Mouse (Mus musculus): ENCODE results near the gene Tppp3. TPM values are rescaled to one million over a fixed set of nuclear protein-coding genes. Genes with fewer than 3 reads are reported as not detected.

The Tppp3 gene
- polyA plus RNA-seq (2014; fragmentation: Illumina TruSeq; extraction: RNeasy Lipid Tissue Mini Kit (QIAGEN cat#74804); ENCODE audit: low read depth, low replicate concordance): 66.4 TPM

DNA sequence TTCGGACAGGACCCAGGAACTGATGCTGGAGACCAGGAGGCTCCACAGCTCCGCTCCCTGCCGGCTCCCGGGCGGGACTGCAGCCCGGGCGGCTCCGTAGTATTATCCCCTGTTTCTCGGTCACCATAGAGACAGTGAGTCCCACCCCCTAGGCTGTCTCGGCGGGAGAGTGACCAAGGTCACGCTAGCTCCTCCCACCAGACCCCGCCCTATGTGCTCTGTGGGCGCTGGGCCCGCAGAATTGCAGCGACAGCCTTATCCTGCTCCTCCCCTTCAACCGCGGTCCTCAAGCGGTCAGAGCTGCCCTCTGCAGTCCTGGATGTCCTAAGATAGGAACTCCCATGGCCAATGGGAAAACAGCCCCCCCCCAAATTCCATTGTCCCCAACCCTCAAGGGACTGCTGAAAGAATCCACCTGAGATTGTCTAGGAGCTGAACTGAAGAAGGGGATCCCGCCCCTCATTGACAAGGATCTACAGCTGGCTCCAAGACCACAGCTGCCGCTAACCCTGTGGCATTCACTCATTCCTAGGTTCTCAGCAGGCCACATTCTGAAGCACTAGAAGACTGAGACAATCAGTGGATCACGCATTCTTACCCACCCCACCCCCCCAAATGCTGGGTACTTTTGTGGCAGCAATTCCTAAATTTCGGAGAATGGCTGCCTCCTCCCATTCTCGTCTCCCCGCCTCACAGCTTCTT is at the start of gene Tppp3:
Gene Tppp3, minus strand, starts transcription at position 213 of the 702 bp plus-strand sequence.

DNA sequence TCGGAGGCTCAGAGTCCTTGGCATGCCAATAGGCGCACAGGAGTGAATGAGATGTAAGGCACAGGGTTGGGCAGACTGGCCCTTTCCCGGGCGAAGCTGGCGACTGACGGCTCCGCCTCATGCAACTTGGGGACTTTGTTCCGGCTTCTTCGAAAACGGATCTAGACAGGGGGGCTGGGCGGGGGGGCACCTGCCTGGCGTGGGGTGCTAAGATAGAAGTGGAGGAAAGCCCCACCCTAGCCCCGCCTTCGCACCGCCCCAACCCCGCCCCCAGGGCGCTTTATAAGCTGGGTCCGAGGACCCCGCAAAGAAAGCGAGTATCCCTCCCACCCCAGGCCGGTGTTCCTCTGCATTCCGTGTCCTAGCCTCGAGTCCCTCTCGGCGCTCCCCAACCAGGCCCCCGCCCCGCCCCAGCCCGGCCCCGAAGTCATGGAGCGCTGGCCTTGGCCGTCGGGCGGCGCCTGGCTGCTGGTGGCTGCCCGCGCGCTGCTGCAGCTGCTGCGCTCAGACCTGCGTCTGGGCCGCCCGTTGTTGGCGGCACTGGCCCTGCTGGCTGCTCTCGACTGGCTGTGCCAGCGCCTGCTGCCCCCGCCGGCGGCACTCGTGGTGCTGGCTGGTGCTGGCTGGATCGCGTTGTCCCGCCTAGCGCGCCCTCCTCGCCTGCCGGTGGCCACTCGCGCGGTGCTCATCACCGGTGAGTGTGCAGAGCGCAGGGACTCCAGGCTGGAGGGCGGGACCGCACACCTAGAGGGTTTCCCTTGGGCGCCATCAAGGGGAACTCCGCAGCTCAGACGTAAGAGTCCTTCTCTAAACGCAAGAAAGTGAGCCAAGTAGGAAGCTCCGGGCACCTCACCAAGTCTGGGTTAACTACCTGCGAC is 47.3 kb upstream of the Tppp3 start, which contains the start of gene Hsd11b2:
Gene Hsd11b2, plus strand, starts transcription at position 320 of the 878 bp plus-strand sequence.

DNA sequence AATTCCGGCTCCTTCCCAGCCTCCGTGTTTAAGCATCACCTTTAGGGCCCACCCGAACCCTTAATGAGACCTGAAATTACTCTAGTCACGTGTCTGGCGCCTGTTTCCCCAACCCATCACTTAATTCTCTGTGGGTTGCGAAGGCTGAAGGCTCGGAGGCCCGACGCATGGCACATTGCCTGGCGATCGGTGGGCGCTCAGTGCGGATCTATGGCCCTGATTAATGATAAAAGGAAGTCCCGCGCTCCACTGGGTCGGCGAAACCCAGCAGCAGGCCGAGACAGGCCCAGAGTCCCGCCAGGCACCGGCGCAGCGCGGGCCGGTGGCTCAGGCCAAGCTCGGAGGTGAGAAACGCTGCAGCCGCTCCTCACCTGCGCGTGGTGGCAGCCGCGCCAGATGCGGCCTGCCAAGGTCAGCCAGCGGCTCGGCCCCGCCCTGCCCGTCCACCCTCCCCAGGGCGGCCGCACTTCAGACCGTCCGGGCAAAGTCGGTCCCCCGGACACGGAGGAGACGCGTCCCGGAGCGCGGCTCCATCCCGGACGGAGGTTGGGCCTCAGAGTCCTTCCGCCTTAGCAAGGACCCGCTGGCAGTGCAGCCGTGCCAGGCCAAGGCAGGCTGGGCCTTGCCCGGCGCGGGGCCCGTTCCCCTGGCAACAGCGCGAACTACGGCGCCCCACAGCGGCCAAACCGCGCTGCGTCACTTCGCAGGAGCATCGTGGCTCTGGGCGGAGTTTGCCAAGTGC is 25.3 kb upstream of the Tppp3 start, which contains the start of gene Zdhhc1:
Gene Zdhhc1, minus strand, starts transcription at position 464 of the 742 bp plus-strand sequence.

Other genes starting within 250 kb of the Tppp3 start
- gene D230025D16Rik, start 246.4 kb downstream of the Tppp3 start, polyA plus RNA-seq (2014; fragmentation: Illumina TruSeq; extraction: RNeasy Lipid Tissue Mini Kit (QIAGEN cat#74804); ENCODE audit: low read depth, low replicate concordance): 18.1 TPM
- 4.2 TPM for gene B3gnt9, start 216.4 kb downstream of the Tppp3 start, polyA plus RNA-seq (2014; fragmentation: Illumina TruSeq; extraction: RNeasy Lipid Tissue Mini Kit (QIAGEN cat#74804); ENCODE audit: low read depth, low replicate concordance)
- 3.1 TPM for gene Tradd, start 206.9 kb downstream of the Tppp3 start, polyA plus RNA-seq (2014; fragmentation: Illumina TruSeq; extraction: RNeasy Lipid Tissue Mini Kit (QIAGEN cat#74804); ENCODE audit: low read depth, low replicate concordance)
- 2.7 TPM for gene Fbxl8, start 206.9 kb downstream of the Tppp3 start, polyA plus RNA-seq (2014; fragmentation: Illumina TruSeq; extraction: RNeasy Lipid Tissue Mini Kit (QIAGEN cat#74804); ENCODE audit: low read depth, low replicate concordance)
- gene Hsf4, start 201.7 kb downstream of the Tppp3 start, polyA plus RNA-seq (2014; fragmentation: Illumina TruSeq; extraction: RNeasy Lipid Tissue Mini Kit (QIAGEN cat#74804); ENCODE audit: low read depth, low replicate concordance): 5.8 TPM
- 30.7 TPM for gene Nol3, start 195.4 kb downstream of the Tppp3 start, polyA plus RNA-seq (2014; fragmentation: Illumina TruSeq; extraction: RNeasy Lipid Tissue Mini Kit (QIAGEN cat#74804); ENCODE audit: low read depth, low replicate concordance)
- 2.0 TPM for gene 4931428F04Rik, start 181.7 kb downstream of the Tppp3 start, polyA plus RNA-seq (2014; fragmentation: Illumina TruSeq; extraction: RNeasy Lipid Tissue Mini Kit (QIAGEN cat#74804); ENCODE audit: low read depth, low replicate concordance)
- 7.5 TPM for gene Exoc3l, start 175.4 kb downstream of the Tppp3 start, polyA plus RNA-seq (2014; fragmentation: Illumina TruSeq; extraction: RNeasy Lipid Tissue Mini Kit (QIAGEN cat#74804); ENCODE audit: low read depth, low replicate concordance)
- gene E2f4, start 173.9 kb downstream of the Tppp3 start, polyA plus RNA-seq (2014; fragmentation: Illumina TruSeq; extraction: RNeasy Lipid Tissue Mini Kit (QIAGEN cat#74804); ENCODE audit: low read depth, low replicate concordance): 31.1 TPM
- 1.9 TPM for gene Elmo3, start 165.9 kb downstream of the Tppp3 start, polyA plus RNA-seq (2014; fragmentation: Illumina TruSeq; extraction: RNeasy Lipid Tissue Mini Kit (QIAGEN cat#74804); ENCODE audit: low read depth, low replicate concordance)
- 0.60 TPM for gene Lrrc29, start 145.2 kb downstream of the Tppp3 start, polyA plus RNA-seq (2014; fragmentation: Illumina TruSeq; extraction: RNeasy Lipid Tissue Mini Kit (QIAGEN cat#74804); ENCODE audit: low read depth, low replicate concordance)
- 38.9 TPM for gene Tmem208, start 145.2 kb downstream of the Tppp3 start, polyA plus RNA-seq (2014; fragmentation: Illumina TruSeq; extraction: RNeasy Lipid Tissue Mini Kit (QIAGEN cat#74804); ENCODE audit: low read depth, low replicate concordance)
- gene Fhod1, start 123.6 kb downstream of the Tppp3 start, polyA plus RNA-seq (2014; fragmentation: Illumina TruSeq; extraction: RNeasy Lipid Tissue Mini Kit (QIAGEN cat#74804); ENCODE audit: low read depth, low replicate concordance): 8.3 TPM
- gene Slc9a5, start 122.7 kb downstream of the Tppp3 start, polyA plus RNA-seq (2014; fragmentation: Illumina TruSeq; extraction: RNeasy Lipid Tissue Mini Kit (QIAGEN cat#74804); ENCODE audit: low read depth, low replicate concordance): 0.92 TPM
- not detected for gene Plekhg4, start 98.3 kb downstream of the Tppp3 start, polyA plus RNA-seq (2014; fragmentation: Illumina TruSeq; extraction: RNeasy Lipid Tissue Mini Kit (QIAGEN cat#74804); ENCODE audit: low read depth, low replicate concordance)
- gene Kctd19, start 58.0 kb downstream of the Tppp3 start, polyA plus RNA-seq (2014; fragmentation: Illumina TruSeq; extraction: RNeasy Lipid Tissue Mini Kit (QIAGEN cat#74804); ENCODE audit: low read depth, low replicate concordance): not detected
- 1.1 TPM for gene Lrrc36, start 58.0 kb downstream of the Tppp3 start, polyA plus RNA-seq (2014; fragmentation: Illumina TruSeq; extraction: RNeasy Lipid Tissue Mini Kit (QIAGEN cat#74804); ENCODE audit: low read depth, low replicate concordance)
- 23.5 TPM for gene Zdhhc1, start 25.4 kb upstream of the Tppp3 start, polyA plus RNA-seq (2014; fragmentation: Illumina TruSeq; extraction: RNeasy Lipid Tissue Mini Kit (QIAGEN cat#74804); ENCODE audit: low read depth, low replicate concordance)
- gene Hsd11b2, start 47.2 kb upstream of the Tppp3 start, polyA plus RNA-seq (2014; fragmentation: Illumina TruSeq; extraction: RNeasy Lipid Tissue Mini Kit (QIAGEN cat#74804); ENCODE audit: low read depth, low replicate concordance): not detected
- 51.3 TPM for gene Atp6v0d1, start 94.5 kb upstream of the Tppp3 start, polyA plus RNA-seq (2014; fragmentation: Illumina TruSeq; extraction: RNeasy Lipid Tissue Mini Kit (QIAGEN cat#74804); ENCODE audit: low read depth, low replicate concordance)
- gene Ripor1, start 133.7 kb upstream of the Tppp3 start, polyA plus RNA-seq (2014; fragmentation: Illumina TruSeq; extraction: RNeasy Lipid Tissue Mini Kit (QIAGEN cat#74804); ENCODE audit: low read depth, low replicate concordance): 39.6 TPM
- 38.0 TPM for gene Ctcf, start 165.0 kb upstream of the Tppp3 start, polyA plus RNA-seq (2014; fragmentation: Illumina TruSeq; extraction: RNeasy Lipid Tissue Mini Kit (QIAGEN cat#74804); ENCODE audit: low read depth, low replicate concordance)
- not detected for gene Agrp, start 165.9 kb upstream of the Tppp3 start, polyA plus RNA-seq (2014; fragmentation: Illumina TruSeq; extraction: RNeasy Lipid Tissue Mini Kit (QIAGEN cat#74804); ENCODE audit: low read depth, low replicate concordance)
- 0.29 TPM for gene Carmil2, start 214.7 kb upstream of the Tppp3 start, polyA plus RNA-seq (2014; fragmentation: Illumina TruSeq; extraction: RNeasy Lipid Tissue Mini Kit (QIAGEN cat#74804); ENCODE audit: low read depth, low replicate concordance)
- gene Acd, start 229.6 kb upstream of the Tppp3 start, polyA plus RNA-seq (2014; fragmentation: Illumina TruSeq; extraction: RNeasy Lipid Tissue Mini Kit (QIAGEN cat#74804); ENCODE audit: low read depth, low replicate concordance): 14.5 TPM
- gene Pard6a, start 229.6 kb upstream of the Tppp3 start, polyA plus RNA-seq (2014; fragmentation: Illumina TruSeq; extraction: RNeasy Lipid Tissue Mini Kit (QIAGEN cat#74804); ENCODE audit: low read depth, low replicate concordance): 13.2 TPM
- not detected for gene 4933405L10Rik, start 236.1 kb upstream of the Tppp3 start, polyA plus RNA-seq (2014; fragmentation: Illumina TruSeq; extraction: RNeasy Lipid Tissue Mini Kit (QIAGEN cat#74804); ENCODE audit: low read depth, low replicate concordance)
- gene Enkd1, start 236.7 kb upstream of the Tppp3 start, polyA plus RNA-seq (2014; fragmentation: Illumina TruSeq; extraction: RNeasy Lipid Tissue Mini Kit (QIAGEN cat#74804); ENCODE audit: low read depth, low replicate concordance): 1.3 TPM